Mouse (Mus musculus) regulatory T cell (primary cell): Measurements from ENCODE around the gene Eif3b.

Source experiments
- in situ Hi-C: fragments of 300-600 bp; cut with MboI, MseI; formaldehyde crosslinking; loops from one replicate; pipeline ENCODE4 v1.15.1; 2025; ENCODE audit warnings: high pct_unique_total_duplicates

Gene Eif3b

DNA sequence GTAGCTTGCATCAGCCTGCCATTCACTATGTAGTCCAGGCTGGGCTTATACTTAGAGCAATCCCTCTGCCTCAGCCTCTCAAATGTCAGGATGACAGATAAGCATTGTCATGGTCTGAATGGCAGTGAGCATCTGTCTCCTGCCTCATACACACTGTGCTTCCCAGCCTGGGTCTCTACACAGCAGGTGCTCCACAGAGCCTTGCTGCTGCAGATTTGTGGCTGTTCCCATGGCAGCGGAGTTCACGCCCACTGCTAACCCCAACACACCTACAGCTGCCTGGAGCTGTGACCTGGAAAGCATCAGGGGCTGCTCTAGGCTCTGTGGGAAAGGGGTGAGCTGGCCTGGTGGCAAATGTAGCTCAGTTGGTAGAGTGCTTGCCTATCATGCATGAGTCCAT is 45.8 kb downstream of the Eif3b start:
- in situ Hi-C loops, result loop anchor here (5.0 kb wide), 1 partner anchor 77 kb away; no protein-coding TSS in a partner anchor

DNA sequence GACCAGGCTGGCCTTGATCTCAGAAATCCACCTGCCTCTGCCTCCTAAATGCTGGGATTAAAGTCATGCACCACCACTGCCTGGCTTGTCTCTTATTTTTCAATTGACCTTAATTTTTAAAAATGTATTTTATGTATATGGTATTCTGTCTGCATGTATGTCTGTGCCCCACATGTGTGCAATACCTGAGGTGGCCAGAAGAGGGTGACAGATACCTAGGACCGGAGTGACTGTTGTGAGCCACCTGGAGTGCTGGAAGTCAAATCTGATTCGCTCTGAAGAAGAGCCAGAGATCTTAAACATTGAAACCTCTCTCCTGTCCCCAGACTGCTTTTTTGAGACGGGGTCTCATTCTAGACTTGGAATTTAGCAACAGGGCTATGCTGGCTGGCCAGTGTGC is 53.2 kb downstream of the Eif3b start:
- in situ Hi-C loops, result no loop called here

DNA sequence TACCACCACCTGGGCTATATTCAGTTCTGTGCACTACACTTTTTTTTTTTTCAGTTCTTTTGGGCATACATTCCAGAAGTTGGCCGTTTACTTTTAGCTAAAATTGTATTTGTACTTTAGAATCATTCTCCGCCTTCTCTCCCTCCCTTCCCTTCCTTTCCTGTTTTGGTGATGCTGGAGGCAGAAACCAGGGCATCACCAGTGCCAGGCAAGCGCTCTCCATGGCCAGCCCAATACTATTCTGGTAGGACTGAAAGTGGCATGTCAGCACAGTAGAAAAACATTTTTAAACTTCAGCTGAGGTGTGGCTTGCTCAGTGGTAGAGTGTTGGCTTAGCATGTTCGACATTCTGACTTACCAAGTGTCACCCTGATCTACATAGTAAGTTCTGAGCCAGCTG is 62.3 kb downstream of the Eif3b start:
- in situ Hi-C loops, result no loop called here

- in situ Hi-C loops, result no loop called here
Observed at GRCm38 (mm10) chr5:140491142-140491541, 72.0 kb downstream of the Eif3b start.

- in situ Hi-C loops, result no loop called here
Observed at GRCm38 (mm10) chr5:140492684-140493233, 73.6 kb downstream of the Eif3b start.
